Mouse (Mus musculus) MN1 (cell line): ENCODE results near the gene Cldn3.
A peak's percentile ranks its signal among the peaks of the same experiment; 100 is the strongest.
"Not testable (repeated sequence)": the region's sequence is repeated elsewhere in the genome, so short reads cannot be mapped to it uniquely, and the experiment has no call there.

Experiments
- DNase-seq: peaks from one replicate; pipeline ENCODE4 v3.0.0-alpha.2; 2016; ENCODE audit warnings: low spot score

Gene Cldn3

DNA sequence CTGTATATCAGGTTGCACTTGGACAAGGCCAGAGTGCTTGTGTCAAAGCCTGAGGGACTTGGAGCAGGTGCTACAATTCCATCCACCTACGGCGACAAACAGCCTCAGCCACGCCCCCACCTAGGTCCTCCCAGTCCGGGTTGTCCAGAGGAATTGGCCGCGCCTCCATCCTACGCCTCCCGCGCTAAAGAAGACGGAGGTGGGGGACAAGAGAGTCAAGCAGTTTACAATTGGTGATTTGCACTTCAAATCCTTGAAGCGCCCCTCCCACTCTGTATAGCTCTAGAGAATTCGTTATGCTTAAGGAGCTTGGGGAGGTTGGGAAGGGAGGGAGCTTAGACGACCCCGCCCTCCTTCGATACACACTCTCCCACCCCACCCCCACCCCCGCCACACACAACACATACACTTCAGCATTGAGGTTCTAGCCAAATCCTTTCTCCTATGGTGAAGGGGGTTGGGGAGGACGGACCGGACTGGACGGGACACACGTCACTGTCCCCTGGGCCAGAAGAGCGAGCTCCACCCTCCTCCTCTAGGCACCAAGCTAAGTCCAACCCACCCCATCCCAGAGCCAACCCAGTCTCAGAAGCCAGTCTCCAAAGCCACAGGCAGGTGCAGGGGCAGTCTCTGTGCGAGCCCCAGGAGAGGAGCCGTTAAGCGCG lies at the start of gene Cldn3:
Gene Cldn3 (plus strand): TSS at position 582 of the 665 bp plus-strand sequence.
- no peak for DNase-seq

DNA sequence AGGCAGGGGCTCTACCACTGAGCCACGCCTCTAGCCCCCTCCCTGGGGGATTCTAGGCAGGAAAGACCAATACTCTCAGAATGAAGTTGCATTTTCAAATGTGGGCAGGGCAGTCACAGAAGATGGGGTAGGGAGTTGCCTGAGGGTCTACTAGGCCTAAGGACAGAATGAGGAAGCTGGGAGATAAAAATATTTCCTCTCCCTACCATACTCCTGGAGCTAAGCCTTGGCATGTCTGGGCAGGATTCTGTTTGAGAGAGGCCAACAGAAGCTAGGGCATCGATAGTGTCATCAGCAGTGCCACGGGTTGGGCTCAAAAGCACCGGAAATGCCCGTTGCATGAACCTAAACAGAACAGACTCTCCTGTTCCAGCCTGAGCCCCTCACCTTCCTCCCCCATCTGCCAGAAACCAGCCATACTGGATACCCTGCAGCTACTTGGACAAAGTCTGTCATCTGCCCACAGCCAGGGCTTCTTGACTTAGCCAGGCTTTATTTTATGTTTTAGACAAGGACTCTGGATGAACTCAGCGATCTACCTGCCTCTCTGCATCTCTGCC lies 49.3 kb upstream of the Cldn3 start:
- DNase-seq: no peak

DNA sequence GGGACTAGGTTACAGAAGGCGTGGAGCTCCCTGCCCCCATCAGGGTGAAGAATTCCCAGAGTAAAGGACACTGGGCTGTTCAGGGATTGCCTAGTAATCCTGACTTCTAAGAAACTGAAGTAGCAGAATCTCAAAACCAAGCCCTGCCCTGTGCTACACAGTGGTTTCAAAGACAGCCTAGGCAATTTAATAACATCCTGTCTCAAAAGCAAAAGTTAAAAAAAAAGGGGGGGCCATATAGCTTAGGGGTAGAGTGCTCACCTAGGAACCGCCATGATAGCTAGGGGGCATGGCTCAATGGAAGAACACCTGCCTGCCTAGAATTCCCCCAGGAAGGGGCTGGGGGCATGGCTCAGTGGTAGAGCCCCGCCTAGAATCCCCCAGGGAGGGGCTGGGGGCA lies 46.9 kb upstream of the Cldn3 start:
- no peak for DNase-seq

DNA sequence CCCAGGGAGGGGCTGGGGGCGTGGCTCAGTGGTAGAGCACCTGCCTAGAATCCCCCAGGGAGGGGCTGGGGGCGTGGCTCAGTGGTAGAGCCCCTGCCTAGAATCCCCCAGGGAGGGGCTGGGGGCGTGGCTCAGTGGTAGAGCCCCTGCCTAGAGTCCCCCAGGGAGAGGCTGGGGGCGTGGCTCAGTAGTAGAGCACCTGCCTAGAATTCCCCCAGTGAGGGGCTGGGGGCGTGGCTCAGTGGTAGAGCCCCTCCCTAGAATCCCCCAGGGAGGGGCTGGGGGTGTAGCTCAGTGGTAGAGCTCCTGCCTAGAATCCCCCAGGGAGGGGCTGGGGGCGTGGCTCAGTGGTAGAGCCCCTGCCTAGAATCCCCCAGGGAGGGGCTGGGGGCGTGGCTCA lies 46.5 kb upstream of the Cldn3 start:
- DNase-seq: not testable (repeated sequence)

DNA sequence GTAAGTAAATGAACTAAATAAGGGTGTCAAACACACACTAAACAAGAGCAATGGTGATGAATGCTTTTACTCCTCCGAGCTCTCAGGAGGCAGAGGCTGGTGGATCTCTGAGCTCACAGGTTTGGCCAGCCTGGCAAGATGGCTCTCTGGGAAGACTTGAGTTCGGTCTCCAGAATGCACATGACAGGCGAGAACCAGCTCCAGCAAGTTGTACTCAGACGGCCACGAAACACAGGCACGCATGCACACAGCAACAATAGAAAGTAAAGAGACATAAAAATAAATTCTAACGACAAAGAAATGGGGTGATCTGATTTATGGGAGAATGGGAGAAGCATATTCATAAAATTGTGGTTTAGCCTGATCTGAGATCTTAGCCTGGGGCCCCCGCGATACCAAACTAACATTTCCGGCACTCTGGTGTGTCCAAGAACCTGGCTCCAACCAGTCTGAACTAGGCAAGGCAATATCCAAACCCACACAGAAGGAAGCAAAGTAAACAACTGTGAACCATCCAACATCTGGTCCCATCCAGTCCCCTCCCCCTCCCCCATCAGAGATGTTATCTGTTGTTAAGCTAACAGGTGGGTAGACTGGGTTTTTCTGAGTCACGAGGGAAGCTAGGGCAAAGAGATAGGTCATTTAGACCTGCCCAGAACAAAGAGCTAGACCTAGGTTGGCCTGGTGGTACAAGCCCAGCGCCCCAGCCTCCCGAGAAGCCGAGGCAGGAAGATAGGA lies 44.4 kb upstream of the Cldn3 start:
- peak; percentile 63 for DNase-seq

DNA sequence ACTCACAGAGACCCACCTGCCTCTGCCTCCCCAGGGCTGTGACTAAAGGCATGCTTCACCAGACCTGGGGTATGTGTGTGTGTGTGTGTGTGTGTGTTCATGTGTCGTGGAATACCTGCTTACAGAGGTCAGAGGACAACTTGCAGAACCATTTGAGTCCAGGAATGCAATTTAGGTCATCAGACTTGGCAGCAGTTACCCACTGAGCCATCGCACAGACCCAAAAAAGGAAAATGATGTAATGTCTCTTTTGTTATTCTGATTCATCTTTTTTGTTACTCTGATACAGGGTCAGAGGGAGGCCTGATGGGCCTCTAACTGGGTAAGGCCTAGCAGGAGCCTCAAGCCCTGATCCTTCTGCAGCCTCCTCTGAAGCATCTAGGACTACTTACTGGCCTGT lies 43.3 kb upstream of the Cldn3 start:
- peak; percentile 45 for DNase-seq

DNA sequence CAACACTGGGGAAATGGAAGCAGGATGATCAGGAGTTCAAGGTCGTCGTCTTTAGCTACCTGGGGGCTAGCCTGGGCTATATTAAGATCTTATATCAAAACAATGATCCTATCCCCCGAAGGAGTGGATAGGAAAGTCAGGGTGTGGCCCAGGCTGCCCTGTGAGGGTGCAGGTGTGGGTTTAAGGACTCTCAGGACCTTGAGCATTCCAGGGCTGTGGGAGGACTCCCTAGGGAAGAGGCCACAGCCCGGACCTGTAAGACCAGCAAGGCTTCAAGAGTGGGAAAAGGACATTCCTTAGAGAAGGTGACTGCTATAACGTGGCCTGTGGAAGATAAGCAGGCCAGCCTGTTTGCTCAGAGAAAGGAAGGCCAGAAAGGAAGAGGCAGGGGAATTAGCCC lies 41.8 kb upstream of the Cldn3 start:
- no peak for DNase-seq

DNA sequence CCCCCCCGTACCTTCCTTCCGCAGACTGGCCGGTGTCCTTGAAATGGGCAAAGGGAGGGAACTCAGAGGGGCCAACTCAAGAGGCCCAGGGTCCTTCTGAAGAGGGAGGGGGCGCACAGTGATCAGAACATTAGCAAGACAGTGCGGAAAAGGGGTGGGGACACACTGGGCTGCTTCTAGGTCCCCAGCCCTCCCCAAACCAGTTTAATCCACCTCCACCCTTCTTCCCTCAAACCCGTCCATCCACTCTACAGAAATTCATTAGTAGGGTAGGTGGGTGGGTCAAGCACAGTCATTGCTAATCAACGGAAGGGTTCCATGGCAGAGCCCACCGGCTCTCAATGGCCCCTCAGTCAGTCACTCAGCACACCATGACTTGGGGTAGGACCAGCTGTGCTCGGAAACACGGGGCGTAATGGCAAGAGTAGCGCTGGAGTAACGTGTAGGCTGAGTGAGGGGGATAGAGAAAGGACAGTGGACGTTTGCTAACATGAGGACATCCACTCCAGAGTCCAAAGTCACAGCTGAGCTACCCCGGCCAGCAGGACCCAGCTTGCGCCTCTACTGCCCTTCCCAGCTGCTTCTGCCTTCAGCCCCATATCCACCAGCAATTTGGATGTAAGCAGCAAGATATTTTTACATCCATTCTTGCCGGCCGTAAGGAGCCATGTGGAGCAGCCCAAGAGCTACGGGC lies 40.6 kb upstream of the Cldn3 start:
- DNase-seq: no peak

DNA sequence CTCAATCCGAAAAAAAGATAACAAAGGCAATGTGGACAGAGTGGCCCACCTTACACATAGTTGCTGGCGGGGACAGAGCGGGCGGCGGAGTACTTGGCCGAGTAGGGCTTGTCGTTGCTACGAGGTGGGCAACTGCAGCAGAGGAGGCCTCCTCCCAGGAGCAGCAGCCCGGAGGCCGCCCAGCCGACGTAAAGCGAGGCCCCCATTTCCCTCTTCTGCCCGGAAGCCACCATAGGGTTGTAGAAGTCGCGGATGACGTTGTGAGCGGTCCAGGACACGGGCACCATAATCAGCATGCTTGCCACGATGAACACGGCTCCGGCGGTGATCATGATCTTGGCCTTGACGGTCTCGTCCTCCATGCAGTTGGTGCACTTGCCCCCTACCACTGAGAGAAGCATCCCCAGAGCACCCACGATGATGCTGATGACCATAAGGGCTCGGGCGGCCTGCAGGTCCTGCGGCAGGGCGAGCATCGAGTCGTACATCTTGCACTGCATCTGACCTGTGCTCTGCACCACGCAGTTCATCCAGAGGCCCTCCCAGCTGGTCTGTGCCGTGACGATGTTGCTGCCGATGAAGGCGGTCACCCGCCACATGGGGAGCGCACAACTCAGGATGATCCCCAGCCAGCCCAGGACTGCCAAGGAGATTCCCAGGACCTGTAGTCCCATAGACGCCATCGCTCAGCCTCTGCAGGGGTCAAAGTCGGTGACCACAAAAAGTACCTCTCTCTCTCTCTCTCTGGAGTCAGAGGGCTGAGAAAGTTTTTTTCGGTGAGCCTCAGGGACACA lies 39.8 kb upstream of the Cldn3 start:
- no peak for DNase-seq

DNA sequence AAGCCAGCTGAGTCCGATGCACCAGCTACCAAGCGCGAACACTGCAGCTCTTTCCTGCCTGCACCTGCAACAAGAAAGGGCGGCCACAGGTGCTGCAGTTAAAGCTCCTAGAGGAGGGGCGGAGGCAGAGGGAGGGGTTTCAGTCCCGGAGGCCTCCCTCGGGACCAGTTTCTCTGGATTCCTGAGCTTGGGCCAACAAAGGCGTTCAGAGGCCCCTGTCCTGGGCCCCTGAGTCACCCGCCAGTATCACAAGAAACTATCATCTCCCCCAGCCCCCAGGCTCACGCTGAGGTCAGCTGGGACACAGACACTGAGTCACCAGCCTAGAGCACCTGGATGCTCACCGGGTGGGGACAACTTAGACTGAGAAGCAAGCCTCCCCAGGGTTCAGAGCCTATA lies 39.2 kb upstream of the Cldn3 start, which contains the start of gene Cldn4:
Gene Cldn4 (minus strand): TSS at position 78 of the 399 bp plus-strand sequence.
- no peak for DNase-seq

DNA sequence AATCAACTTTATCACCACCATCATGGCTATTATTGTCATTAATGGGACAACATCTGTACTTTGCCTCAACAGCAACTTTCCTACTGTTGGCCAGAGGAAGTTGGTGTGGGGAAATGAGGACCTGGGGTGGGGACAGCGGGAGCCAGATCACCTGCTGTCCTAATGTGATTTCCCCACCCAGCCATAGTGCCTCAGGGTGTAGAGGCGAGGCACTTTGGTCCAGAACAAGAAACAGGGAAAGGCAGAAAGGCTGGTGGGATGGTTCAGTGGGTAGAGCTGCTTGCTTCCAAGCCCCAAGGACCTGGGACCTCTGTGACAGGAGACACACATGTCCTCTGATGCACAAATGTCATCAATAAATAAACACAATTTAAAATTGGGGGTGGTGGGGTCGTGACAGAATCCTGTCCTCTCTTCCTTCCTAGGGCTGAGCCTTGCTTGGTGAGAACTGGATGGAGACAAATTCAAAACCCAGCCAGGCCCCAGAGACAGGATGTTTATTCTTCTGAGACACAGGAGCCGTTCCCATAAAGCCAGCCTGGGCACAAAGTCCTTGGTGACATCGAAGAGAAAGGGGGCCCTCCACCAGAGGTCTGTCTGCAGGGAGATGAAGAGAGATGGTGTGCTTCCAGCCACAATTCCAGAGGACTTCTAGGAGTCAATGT lies 38.5 kb upstream of the Cldn3 start:
- DNase-seq: no peak

DNA sequence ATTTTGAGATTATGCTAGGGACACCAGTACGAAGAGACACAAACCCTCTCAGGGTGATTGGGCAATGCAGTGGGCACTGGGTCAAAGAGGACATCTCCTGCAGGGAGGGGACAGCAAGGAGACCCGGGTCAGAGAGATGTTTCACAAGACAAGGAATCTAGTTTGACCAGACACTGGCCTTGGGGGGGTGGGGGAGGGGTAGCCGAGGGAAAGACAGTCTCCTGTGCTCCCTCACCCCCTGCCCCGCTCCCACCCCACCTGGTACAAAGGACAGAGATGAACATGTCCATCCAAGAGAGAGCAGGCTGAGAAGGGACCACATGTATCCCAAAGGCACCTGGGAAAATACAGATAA lies 38.0 kb upstream of the Cldn3 start:
- no peak for DNase-seq

DNA sequence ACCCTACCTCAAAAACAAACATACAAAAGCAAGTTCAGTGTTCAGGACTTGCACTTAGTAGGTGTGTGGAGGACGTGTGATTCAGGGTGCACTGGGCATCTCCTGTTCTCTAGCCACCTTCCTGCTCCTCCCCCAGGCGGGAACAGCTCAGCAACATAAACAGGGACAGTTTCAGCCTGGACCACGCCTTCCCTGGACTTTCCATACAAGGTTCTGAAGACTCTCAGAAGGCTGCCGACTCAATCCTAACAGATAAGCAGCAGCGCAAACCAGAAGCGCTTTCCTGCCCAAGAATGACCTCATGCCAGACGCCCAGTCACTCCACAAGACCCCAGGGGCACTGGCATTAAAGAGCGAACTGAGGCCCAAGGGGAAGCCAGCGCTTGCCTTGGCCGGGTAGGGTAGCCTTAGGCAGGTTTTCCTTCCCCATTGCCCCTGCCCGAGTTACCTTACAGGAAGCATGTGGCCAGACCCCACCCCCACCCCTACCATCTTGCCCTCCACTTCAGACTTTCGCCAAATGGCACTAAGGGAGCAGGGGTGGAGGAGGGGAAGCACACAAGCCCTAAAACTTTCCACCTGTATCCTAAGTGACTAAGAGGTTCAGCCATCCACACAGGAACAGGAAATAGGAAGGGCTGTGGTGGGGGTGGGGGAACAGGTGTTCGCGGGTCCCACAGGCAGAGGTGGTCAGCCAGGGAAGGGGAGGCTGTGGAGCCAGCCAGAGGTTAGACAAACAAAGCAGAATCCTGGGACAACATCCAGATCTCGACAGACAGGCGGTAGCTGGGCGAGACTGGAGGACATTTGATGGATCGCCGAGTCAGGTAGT lies 34.7 kb upstream of the Cldn3 start:
- peak; percentile 94 for DNase-seq

DNA sequence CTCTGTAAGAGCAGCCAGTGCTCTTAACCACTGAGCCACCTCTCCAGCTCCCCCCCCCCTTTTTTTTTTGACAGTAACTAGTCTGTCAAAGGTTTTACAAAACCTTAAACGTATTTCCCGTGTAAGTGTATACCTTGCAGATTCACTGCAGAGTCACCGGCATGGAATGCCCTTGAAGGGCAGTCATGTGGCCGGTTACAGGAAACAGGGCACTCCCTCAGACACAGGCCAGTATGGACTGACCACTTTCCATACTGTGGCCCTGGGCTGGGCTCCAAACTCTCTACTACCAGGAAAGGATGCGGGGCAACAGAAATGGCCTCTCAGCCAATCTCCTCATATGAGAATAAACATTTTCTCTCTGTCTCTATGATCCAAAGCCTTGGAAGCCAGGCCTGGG lies 30.5 kb upstream of the Cldn3 start:
- DNase-seq: no peak

DNA sequence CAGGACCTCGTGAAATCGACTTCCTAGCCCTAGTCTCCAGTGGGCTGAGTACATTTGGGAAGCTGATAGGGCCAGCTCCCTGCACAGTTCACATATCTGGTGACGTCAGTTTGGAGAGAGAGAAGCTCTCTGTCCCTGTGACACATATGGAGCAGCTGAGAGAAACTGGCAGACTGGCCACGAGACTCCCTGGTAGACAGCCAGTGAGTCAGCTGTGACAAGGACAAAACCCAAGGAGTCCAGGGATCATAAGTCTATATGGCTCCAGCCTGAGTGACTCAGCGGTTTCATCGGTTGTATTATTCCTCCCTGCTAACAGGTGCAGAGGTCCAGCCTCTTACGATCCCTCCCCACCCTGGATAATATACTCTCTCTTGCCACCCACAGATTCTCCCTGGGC lies 26.9 kb upstream of the Cldn3 start:
- DNase-seq: peak; percentile 88

DNA sequence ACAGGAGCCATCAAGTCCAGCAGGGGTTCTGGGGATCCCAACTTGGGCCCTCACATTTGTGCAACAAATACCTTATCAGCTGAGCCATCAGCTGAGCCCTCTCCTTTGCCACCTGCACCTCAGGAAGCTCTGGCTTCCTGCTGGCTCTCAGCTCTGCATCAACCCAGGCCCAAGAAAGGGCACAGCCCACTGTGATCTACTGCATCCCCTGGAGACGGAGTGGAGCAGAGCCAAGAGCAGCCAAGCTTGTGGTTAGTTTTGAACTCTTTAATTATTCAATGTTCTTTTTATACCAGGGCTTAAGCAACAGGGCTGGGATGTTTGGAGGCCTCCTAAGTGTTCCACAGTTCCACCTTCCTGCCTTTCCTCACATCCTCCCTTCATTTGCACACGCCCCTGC lies 25.6 kb upstream of the Cldn3 start:
- DNase-seq: no peak

DNA sequence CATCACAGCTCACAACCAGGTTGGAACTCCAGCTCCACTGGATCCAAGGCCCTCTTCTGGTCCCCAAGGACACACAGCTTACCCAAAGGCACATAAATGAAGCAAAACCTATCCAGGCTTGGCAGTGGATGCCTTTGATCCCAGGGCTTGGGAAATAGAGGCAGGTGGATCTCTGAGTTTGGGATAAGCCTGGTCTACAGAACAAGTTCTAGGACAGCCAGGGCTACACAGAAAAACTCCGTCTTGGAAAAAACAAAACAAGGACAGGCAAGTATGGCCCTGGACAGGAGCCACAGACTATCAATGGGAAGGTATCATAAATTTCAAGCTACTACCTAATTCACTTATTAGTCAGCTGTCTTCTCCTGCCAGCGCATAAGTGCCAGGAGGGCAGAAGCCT lies 24.5 kb upstream of the Cldn3 start:
- DNase-seq: no peak

DNA sequence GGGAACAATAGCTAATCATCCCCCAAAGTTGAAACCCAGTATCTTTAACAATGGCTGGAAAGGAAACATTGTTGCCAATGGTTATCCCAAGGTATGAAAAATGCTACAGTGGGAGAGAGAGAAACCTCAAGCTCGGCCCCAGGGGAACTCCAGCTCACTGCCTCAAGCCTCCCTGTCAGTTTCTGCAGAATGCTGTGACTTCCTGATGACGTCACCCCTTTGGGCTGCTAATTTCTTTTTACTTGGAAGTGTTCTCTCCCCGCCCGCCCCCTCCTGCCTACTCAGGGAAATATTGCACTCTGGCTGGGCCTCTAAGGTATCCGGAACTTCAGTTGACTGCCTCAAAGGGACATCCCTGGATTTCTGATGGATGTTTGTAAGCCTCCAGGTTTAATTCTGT lies 22.5 kb upstream of the Cldn3 start:
- DNase-seq: peak; percentile 81

DNA sequence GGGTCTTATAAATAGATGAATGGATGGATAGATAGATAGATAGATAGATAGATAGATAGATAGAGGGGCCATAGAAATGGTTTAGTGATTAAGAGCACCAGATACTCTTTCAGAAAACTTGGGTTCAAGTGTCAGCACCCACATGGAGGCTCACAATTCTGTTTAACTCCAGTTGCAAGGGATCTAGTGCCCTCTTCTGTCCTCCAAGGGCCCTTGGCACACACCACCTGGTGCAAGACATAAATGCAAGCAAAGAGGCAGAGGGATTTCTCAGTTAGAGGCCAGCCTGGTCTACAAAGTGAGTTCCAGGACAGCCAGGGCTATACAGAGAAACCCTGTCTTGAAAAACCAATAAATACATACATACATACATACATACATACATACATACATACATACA lies 21.4 kb upstream of the Cldn3 start:
- not testable (repeated sequence) for DNase-seq

DNA sequence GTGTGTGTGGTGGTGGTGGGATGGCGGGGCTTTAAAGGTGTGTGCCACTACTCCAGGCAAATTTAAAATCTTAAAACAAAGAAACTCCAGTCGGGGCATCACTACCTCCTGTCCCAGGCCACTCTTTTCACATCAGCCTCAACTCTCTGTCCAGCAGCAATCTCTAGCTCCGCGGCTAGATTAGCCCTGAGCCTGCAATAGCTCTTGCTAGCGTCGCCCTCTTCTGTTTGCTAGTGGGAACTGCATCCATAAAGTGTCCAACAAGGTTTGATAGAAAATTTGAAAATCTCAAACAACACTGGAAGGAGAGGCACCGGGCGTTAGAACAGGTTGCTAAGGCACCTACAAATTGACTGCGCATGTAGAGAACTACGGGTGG lies 20.6 kb upstream of the Cldn3 start:
- peak; percentile 91 for DNase-seq
